Mouse (Mus musculus) R1 (cell line): ENCODE data around the gene Gm20509.

Experiments used
- DNase-seq: peaks from one replicate; pipeline ENCODE4 v3.0.0-alpha.2; 2018; ENCODE audit warnings: low read depth, low spot score

Gm20509 gene

GRCm38 (mm10) chr9:73102181-73102580 is at the start of gene Gm20509:
Gene Gm20509 (plus strand): TSS chr9:73102470.
- peak; percentile 81 for DNase-seq

DNA sequence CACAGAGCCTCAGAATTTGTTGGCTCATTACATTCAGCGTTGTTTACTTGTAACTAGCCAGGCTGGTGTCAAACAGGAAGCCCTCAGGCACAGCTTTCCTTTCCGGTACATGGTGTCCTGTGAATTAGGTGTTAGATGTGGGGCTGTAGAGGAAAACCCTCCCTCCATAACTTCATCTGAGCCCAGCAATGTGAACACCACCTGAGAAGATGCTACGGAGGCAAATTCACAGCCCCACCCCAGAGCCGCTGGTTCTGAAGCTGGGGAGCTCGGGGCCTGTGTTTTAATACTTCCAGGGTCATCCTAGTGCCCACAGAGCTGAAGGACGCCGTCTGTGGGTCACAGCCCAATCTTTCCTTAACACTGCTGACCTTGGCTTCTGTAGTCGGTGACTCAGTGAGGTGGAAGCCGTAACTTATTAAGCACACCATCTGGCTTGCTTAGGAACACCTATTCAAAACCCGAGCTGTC is 46.8 kb upstream of the Gm20509 start:
- peak; percentile 44 for DNase-seq

DNA sequence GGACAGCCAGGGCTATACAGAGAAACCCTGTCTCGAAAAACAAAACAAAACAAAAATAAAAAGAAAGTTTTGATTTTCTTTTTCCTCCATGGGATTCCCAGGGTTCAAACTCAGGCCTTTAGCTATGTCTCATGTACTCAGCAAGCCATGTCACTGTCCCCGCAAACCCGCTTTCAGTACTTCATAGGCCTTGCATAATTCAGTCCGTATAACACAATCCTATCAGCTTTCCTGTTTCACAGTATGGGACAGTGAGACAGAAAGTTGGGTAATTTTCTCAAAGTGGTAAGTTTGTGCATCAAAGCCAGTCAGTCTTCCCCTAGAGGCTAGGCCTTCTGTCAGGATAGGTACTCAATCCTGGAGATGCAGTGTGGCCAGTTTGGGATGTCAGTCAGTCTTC is 43.0 kb upstream of the Gm20509 start:
- DNase-seq: no peak

- DNase-seq: peak; percentile 68
Observed at GRCm38 (mm10) chr9:73063621-73064290, 38.5 kb upstream of the Gm20509 start.

DNA sequence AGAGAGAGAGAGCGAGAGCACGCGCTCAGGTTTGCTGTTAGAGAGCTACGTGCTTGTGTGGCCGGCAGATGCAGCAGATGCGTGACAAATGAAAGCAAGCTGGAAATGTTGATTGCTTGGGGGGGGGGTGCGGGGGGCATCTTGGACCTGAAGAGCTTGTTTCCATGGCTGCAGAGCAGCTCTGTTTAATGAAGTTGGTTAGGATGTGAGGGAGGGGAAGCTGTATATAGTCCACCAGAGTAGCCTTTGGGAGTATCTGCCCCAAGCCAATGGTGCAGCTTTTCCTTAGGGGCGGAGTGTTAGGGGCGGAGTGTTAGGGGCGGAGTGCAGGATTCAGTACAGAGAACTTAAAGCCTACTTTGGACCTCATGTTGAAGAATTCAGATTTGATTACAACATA is 35.2 kb upstream of the Gm20509 start:
- peak; percentile 85 for DNase-seq

GRCm38 (mm10) chr9:73068230-73068679 is 34.0 kb upstream of the Gm20509 start:
- no peak for DNase-seq

GRCm38 (mm10) chr9:73068688-73069087 is 33.6 kb upstream of the Gm20509 start:
- no peak for DNase-seq

DNA sequence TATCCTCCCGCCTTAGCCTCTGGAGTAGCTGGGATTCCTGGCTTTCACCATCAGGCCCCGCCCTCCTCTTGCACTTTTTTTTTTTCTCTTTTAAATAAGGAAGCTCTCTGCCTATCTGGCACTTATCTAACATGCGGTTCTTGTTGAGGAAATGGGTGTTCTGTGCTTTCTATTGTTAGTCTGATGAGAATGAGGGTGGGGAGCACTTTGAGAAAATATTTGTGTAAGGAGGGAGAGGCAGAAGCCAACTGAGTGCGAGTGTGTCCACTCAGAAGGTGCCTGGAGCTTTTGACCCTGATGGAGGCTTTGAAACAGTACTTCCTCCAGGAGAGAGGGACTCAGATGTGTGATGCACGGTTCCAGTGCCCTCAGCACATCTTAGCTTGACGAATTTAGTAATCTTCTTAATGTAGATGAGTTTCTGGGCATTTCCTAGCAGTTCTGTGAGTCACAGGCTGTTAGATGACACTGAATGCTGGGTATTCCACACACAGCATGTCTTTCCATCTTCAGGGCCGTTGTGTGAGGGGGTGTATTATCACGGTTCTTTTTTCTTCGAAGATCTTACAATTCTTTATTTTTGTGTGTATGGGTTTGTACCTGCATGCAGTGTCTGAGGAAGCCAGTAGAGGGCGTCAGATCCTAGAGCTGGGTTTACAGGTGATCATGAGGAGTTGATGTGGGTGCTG is 31.2 kb upstream of the Gm20509 start:
- DNase-seq: peak; percentile 96

DNA sequence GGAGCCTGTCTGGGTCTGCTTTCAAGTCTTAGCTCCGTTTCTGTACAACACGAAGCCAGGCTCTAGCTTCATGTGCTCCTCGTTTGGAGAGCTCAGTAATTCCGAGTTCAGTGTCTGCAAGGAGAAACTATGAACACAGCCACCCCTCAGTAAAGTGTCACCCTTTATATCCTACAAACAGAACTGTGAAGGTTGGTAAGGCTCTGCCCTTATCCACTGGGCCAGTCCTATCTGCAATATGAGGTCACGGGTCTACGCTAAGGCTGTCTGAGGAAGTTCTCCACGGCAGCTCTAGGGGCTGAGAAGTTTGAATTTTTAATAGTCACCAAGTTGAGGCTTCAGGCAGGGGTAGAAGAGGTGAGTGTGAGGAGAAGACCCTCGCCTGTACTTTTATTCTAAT is 29.8 kb upstream of the Gm20509 start:
- DNase-seq: no peak

DNA sequence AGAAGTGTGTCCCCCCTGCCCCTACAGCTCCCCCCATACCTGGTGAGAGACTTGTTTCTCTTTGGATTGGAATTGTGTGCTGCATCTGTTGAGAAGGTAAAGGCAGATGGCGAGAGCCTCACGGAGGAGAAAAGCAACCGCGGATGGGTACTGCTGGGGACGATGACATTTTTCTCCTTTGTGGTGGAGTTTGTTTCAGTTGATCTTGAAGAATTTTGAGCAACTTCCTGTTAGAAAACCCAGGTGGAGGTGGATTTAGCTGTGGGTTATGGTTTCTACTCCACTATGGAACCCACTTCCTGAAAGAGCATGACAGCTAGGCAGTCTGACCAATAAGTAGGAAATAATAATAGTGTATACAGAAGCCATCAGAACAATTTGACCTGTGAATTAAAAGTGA is 29.1 kb upstream of the Gm20509 start:
- no peak for DNase-seq

GRCm38 (mm10) chr9:73079349-73079748 is 22.9 kb upstream of the Gm20509 start:
- DNase-seq: peak; percentile 79

DNA sequence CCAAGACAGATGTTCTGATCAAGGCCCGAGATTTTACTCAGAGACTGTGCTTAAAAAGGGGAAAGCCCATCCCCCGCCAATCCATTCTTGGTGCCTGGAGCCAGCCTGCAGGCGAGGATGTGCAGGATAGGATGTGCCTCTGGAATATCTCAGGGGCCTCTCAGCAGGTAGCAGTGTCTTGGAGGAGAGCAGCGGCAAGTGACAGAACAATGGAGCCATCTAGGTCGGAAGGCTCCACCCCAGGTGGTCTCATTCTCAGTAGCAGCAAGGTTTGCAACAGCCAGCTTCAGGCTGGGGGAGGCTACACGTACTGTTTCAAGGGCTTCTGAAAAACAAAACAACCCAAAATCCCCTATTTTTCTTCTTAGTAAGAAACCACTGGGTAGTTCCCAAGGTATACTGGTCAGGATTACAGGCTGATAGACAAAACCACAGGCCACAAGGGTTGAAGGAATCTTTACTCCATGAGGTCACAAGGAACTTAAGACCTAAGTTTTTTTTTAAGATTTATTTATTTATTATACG is 22.4 kb upstream of the Gm20509 start:
- DNase-seq: peak; percentile 98

- DNase-seq: no peak
Observed at GRCm38 (mm10) chr9:73082291-73083000, 19.8 kb upstream of the Gm20509 start.

- no peak for DNase-seq
Observed at GRCm38 (mm10) chr9:73083956-73084355, 18.3 kb upstream of the Gm20509 start.

GRCm38 (mm10) chr9:73085845-73086244 is 16.4 kb upstream of the Gm20509 start:
- no peak for DNase-seq

DNA sequence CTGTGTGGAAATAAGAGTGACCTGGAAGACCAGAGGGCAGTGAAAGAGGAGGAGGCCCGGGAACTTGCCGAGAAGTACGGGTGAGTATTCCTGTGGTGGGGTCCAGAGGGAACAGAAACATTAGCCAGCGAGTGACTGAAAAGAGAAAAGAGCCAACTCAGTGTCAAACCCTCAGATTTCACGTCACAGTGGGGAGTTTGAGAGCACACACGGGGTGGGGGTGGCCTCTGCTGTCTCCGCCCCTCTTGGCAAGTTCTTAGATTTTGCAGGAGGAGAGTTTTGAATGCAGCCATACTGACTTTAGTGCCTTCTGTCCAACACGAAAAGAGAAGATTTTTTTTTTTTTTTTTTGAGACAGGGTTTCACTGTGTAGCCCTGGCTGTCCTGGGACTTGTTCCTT is 15.1 kb upstream of the Gm20509 start:
- DNase-seq: peak; percentile 60

- DNase-seq: no peak
Observed at GRCm38 (mm10) chr9:73087581-73087980, 14.7 kb upstream of the Gm20509 start.

GRCm38 (mm10) chr9:73089222-73089920 is 12.9 kb upstream of the Gm20509 start:
- no peak for DNase-seq

DNA sequence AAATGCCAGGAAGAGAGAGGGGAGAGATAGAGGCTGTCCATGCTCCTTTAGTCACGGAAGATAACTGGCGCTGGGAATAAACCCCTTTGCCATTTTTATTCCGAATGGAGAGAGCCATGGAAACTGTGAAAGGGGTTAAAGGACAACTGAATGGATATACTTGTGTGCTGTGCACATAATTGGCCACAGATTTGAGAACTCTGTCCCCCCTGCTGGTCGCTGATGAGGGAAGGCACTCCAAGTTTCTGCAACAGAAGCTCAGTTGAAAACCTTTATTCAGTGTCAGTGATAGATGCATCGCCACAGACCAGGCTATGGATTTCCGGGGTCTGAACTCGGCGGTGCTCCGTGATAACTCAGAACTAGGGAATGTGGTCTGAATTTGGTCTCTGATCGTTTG is 12.1 kb upstream of the Gm20509 start:
- DNase-seq: no peak

DNA sequence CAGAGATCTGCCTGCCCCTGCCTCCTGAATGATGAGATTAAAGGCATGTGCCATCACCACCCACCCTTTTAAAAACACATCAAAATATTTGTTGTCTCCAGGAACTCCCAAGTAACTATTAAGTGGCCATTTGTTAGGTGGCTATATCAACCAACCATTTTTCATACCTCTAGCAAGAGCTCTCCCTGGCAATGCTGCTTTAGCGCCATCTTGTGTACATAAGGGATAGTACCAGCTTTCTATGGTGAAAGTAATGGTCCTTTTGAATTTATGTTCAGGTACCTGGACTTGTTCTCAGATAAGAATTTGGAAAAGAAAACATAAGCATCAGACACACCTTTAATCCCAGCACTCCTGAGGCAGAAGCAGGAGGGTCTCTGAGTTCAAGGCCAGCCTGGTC is 10.5 kb upstream of the Gm20509 start:
- DNase-seq: peak; percentile 80

GRCm38 (mm10) chr9:73094580-73094979 is 7.7 kb upstream of the Gm20509 start:
- peak; percentile 99 for DNase-seq

DNA sequence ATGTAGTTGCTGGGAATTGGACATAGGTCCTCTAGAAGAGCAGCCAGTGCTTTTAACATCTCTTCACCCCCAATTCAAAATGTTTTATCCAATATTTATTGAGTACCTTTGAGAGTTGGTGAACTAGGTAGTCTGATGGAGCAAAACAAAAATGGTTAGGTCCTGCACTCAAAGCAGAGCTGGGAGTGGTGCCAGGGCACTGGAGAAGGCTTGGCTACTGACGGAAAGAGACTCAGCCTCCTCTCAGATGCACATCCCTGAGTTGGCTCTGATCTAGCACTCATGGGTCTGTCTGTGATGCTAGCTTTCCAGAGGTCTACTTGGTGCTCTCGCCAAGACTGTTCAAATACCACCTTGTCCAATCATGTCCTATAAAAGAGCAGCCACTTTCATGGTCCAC is 4.4 kb upstream of the Gm20509 start:
- DNase-seq: no peak
